Mouse (Mus musculus): ENCODE results near the gene Dlg5. TPM values are rescaled to one million over a fixed set of nuclear protein-coding genes. Genes with fewer than 3 reads are reported as not detected.

The Dlg5 gene
- polyA plus RNA-seq (2014; fragmentation: Illumina TruSeq; extraction: RNeasy Lipid Tissue Mini Kit (QIAGEN cat#74804)), result 44.7 TPM

GRCm38 (mm10) chr14:24245177-24246081 lies at the start of gene Dlg5:
Dlg5 (minus strand) TSS chr14:24245920.

GRCm38 (mm10) chr14:24292914-24293313 lies 47.2 kb upstream of the Dlg5 start, which contains the start of gene E330034G19Rik:
E330034G19Rik (plus strand) TSS chr14:24293214.

Other genes with a start within 250 kb of the Dlg5 start
- 29.7 TPM for gene Kcnma1, start 231.4 kb downstream of the Dlg5 start, polyA plus RNA-seq (2014; fragmentation: Illumina TruSeq; extraction: RNeasy Lipid Tissue Mini Kit (QIAGEN cat#74804))
- gene E330034G19Rik, start 47.3 kb upstream of the Dlg5 start, polyA plus RNA-seq (2014; fragmentation: Illumina TruSeq; extraction: RNeasy Lipid Tissue Mini Kit (QIAGEN cat#74804)), result 33.5 TPM
- gene Polr3a, start 241.1 kb upstream of the Dlg5 start, polyA plus RNA-seq (2014; fragmentation: Illumina TruSeq; extraction: RNeasy Lipid Tissue Mini Kit (QIAGEN cat#74804)), result 10.6 TPM
- 10,947 TPM for gene Rps24, start 241.2 kb upstream of the Dlg5 start, polyA plus RNA-seq (2014; fragmentation: Illumina TruSeq; extraction: RNeasy Lipid Tissue Mini Kit (QIAGEN cat#74804))

Measured in ovary, adult 10 weeks (tissue).